Mouse (Mus musculus): ENCODE data around the gene Gm48551.
A peak's percentile ranks its signal among the peaks of the same experiment; 100 is the strongest.

Gm48551 gene

DNA sequence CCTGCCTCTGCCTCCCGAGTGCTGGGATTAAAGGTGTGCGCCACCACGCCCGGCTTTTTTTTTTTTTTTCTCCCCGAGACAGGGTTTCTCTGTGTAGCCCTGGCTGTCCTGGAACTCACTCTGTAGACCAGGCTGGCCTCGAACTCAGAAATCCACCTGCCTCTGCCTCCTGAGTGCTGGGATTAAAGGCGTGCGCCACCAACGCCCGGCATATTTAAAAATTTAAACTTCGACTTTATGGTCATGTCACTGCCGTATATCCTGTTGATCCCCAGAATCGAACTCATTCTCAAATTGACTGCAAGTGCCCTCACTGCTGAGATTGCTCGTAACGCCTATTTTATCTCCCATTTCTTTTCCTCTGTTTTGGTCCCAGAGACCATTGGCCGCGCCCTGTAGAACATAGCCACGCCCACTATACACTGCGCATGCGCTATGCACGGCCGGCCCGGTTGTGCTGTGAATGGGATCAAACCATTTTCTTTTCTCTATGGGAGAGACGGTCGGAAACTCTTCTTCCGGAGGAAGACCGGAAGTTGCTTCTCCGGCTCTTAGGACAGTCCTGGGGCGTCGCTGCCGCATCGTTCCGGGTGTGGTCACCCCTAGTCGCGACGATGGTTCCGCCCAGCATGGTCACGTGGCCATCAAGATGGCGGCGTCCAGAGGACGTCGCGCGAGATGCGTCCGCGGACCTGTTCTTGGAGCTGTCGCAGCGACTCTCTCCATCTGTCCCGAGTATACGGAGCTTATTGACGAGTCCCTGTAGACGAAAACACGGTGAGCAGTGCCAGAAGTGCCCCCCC is at the start of gene Gm48551, which contains the start of gene Dohh:
Gene Gm48551 (plus strand): TSS at position 665 of the 803 bp plus-strand sequence.
Gene Dohh (plus strand): TSS at position 627 of the 803 bp plus-strand sequence.
- DNase-seq (ENCODE audit: low spot score), result peak; percentile 97

DNA sequence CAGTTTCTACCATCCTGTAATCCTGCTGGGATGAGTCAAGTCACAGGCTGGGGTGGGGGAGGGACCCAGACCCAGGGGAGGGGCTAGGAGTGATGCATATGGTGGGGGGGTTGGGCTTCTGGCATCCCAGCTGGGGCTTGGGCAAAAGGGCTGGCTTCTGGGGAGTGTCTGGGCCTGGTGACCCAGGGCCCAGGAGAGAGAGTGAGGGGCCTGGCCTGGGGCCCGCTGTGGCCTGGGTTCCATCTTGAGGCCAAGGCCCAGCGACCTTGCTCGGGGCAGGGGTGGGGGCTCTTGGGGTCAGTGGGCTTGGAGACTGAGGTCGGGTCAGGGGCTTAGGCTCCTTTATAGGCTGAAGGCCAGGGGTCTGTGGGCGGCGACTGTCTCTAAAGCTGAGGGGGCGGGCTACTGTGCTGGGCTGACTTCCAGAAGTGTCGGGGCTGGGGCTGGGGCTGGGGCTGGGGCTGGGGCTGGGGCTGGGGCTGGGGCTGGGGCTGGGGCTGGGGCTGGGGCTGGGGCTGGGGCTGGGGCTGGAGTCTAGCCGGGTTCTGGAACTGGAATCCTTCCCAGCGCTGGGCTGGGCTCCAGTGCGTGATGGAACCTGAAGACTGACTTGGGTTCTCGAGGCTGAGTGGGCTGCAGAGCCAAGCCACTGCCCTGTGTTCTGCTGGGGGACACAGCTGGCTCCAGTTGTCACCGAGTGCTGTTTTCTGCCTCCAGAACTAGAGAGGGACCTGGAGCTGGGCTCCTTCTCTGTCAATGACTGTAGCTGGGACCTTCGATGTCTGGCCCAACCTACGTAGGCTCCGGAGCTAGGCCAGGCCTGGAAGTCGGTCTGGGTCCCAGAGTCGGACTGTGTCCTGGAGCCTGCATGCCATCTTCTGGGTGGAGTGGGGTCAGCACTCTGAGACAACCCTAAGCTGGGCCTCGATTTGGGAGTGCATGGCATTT is 48.6 kb upstream of the Gm48551 start:
- no peak for DNase-seq (ENCODE audit: low spot score)

- DNase-seq (ENCODE audit: low spot score), result no peak
These were observed 47.7 kb upstream of the Gm48551 start for GRCm38 (mm10) chr10:81336558-81336957.

- no peak for DNase-seq (ENCODE audit: low spot score)
These were observed 43.5 kb upstream of the Gm48551 start for GRCm38 (mm10) chr10:81340551-81341332.

- DNase-seq (ENCODE audit: low spot score), result no peak
These were observed 42.8 kb upstream of the Gm48551 start for GRCm38 (mm10) chr10:81341333-81341949.

DNA sequence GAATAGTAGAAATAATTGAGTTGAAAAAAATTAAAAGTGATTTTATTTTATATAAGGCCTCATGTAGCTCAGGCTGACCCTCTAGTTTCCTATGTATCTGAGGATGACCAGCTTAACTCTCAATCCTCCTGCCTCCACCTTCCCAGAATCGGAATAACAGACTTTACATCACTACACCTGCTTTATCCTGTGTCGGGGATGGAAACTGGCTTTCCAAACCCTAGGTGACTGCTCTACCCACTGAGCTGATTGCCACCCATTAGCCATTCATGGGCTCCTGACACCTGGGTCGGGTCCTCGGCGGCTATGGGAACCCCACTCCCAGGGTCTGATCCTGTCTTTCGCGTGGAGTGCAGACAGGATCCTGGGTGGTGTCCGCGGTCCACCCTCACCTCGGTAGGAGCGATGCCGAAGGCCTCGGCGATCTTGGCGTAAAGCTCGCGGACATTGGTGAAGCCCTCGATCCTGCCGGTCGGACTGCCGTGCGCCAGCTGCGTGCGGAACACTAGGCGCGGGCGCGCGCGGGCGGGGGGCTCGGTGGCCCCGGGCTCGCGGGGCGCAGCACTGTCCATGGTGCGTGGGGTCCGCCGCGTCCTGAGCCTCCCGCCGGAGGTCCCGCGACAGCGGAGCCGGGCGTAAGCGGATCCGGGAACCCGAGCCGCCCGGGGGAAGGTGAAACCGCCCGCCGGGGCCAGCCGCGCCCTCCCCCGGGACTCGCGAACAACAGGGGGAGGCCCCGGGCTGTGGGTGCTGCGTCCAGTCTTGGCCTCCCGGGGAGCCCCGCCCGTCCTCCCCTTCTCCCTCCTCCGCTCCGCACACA is 41.4 kb upstream of the Gm48551 start, which contains the start of gene Gipc3:
Gene Gipc3 (minus strand): TSS at position 581 of the 820 bp plus-strand sequence.
- DNase-seq (ENCODE audit: low spot score), result no peak

DNA sequence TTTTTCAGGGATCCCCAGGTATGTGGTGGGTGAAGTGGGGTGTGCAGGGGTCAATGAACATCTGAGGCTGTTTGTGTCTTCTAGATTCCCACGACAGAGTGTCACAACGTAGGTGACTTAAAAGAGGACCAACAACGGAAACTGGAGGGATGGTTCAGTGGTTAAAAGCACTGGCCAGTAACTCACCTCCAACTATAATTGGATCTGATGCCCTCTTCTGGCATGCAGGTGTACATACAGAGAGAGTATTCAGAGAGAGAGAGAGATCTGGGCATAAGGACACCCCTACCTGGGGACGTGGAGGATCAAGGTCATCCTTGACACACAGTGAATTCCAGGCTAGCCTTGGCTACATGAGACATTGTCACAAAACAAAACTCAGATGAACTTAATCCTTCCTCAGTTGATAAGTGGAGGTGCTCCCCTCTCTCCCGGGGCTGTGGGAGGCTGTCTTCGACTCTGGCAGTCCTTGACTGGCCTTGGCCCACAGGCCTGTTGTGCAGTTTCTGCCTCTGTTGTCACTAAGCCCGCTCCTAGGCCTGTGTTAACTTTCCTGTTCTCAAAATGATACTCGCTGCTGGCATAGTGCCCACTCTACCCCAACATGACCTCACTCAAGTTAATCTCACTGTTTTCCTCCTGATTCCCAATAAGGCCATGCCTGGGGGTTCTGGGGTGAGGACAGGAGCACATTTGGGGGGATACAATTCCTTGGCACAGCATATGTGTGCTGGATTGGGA is 39.7 kb upstream of the Gm48551 start:
- no peak for DNase-seq (ENCODE audit: low spot score)

GRCm38 (mm10) chr10:81345162-81345534 is 39.1 kb upstream of the Gm48551 start:
- DNase-seq (ENCODE audit: low spot score), result no peak

DNA sequence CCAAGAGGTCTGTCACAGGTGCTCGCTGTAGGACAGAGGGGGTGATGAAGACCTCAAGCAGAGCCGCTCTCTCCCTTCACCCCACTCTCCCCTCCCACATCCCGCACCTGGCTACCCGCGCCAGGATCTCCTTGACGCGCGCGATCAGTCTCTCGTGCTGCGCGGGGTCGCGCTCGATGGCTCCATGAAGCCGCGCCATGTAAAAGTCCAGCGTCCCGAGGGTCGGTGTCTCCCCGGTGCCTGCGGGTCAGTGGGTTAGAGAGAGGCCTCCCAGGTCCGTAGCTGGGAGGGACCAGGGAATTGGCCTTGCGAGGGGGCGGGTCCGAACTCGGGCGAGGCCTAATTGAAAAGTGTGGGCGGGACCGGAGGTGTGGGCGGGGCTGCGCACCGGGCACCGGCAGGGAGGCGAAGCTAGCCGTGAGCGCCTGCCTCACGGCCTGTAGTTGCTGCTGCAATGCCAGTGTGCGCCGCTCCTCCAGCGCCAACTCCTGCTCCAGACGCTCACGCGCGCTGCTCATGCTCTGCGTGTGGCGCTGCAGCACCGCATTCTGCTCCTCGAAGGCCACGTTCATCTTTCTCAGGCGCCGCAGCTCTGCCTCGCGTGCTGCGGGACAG is 37.7 kb upstream of the Gm48551 start:
- peak; percentile 63 for DNase-seq (ENCODE audit: low spot score)

- DNase-seq (ENCODE audit: low spot score), result peak; percentile 91
These were observed 35.1 kb upstream of the Gm48551 start for GRCm38 (mm10) chr10:81349146-81349545.

- DNase-seq (ENCODE audit: low spot score), result no peak
These were observed 34.3 kb upstream of the Gm48551 start for GRCm38 (mm10) chr10:81349961-81350350.

- peak; percentile 99 for DNase-seq (ENCODE audit: low spot score)
These were observed 33.8 kb upstream of the Gm48551 start, which contains the start of gene Hmg20b for GRCm38 (mm10) chr10:81350351-81351063. TSS of gene Hmg20b (minus strand) at chr10:81350480.

DNA sequence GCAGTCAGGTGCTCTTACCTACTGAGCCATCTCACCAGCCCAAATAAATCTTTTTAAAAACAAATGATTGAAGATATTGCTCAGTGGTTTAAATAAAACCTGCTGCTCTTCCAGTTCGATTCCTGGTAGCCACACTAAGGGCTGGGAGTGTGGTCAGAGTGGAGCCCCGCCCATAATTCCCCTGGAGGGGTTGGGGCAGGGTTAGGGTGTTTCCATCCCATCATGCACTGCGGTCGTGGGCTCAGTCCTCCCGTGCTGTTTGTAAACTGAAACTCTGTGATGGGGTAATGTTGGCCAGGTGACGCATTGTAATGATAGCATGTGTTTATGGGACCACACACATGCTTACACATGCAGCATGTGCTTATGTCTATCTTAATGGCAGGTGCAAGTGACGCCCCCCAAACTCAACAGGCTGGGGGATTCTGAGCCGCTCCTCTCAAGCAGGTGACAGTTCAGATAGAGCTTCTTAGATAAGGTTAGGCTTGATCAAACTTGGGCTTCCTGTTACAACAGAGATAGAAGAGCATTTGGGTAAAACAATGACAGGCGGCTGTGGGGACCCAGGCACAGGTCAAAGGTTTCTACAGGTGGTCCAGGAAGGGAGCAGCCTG is 32.5 kb upstream of the Gm48551 start:
- peak; percentile 85 for DNase-seq (ENCODE audit: low spot score)

DNA sequence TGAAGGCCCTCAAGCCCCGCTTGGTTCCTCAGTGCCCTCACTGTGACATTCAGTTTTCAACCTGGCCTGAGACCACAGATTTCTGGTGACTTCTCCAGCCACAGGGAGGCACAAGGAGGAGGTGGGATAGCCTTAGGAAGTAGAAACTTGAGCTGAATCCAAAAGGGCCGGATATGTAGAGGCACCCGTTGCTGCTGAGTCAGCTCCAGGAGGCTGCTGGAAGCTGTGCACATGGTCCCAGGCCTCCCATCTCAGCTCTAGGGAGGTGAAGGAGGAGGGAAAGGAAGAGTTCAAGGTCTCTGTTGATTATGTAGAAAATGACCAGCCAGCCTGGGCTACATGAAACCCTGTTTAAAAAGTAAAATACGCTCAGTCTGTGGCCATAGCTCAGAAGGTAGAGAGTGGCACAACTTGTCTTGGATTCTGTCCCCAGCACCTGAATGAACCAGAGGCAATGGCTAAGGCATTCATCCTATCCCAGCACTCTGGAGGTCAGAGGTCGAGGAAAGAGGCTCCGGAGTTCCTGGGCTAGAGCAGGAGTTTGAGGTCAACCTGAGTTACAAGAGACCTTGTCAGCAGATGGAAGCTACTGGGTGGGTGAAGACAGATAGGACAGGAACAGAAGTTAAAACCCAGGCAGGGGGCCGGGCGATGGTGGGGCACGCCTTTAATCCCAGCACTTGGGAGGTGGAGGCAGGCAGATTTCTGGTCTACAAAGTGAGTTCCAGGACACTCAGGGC is 29.4 kb upstream of the Gm48551 start:
- peak; percentile 74 for DNase-seq (ENCODE audit: low spot score)

DNA sequence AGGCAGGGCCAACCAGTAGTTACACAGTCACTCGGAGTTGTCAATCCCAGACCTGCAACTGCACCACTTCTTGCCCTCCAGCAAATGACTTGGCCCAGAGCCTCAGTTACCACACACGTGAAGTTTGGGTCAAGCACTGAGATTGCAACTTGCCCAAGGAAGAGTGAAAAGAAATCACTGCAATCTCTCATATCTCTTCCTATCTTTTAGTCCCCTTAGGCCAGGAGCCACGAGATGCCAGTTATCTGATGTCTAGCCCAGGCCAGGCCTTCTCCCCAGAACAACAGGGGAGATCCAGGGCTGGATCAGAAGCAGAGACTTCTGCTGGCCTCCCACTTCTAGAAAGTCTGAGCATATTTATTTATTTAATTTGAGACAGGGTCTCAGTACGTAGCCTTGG is 28.7 kb upstream of the Gm48551 start:
- no peak for DNase-seq (ENCODE audit: low spot score)

DNA sequence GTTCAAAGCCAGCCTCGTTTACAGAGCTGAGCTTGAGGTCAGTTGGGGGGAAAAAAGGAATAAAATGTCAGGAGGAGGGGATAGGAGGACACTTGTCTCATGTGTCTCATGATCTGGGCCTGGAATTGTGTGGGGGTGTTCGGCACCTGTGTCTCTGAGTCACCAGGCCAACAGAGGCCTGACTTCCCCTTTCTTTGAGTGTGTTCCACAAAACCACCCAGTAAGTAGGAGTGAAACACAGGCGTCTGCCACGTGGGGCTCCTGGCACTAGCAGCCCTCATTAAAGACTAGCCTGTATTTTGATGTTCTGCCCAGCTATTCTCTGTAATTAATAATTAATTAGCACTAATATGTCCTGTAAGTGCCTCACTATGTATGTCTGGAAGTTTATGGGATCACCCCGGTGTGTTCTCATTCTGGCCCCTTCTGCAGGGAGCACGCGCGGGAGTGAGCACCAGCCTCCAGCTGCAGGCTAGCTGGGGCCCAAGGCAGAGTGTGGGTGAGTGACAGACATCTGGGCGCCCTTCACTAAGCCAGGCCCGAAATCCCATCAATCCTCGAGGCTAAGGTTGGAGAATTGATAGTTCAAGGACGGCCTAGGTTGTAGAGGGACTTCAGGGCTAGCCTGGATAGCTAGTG is 27.8 kb upstream of the Gm48551 start:
- DNase-seq (ENCODE audit: low spot score), result no peak
